Mouse (Mus musculus): ENCODE measurements around the gene B3galt6. TPM values are rescaled to one million over a fixed set of nuclear protein-coding genes. Genes with fewer than 3 reads are reported as not detected.

B3galt6 gene
- polyA plus RNA-seq, 1 experiment from 2014 or later, result 11.6 TPM

GRCm38 (mm10) chr4:155955491-155955890 lies 37.0 kb downstream of the B3galt6 start:
- H3K9ac ChIP-seq (ENCODE audit: low read depth, low read length), result no peak overlapping the region
- WGBS (ENCODE audit: insufficient replicate concordance), result 91% methylated on average over 6 of the region's 6 CpGs
- no peak overlapping the region for H3K4me3 ChIP-seq (ENCODE audit: low read depth, low read length)
- no peaks in the 10 kb centered on the region for H3K27me3 ChIP-seq (ENCODE audit: control insufficient read depth, insufficient read depth, low read length)
- H3K9me3 ChIP-seq (replicated peaks; ENCODE audit: control insufficient read depth, low read length), result no peaks in the 10 kb centered on the region
- H3K4me1 ChIP-seq (ENCODE audit: control insufficient read depth, insufficient read depth, low read length), result no peaks in the 10 kb centered on the region
- H3K27ac ChIP-seq (ENCODE audit: low read depth, low read length), result no peak overlapping the region
- no peak overlapping the region for H3K4me2 ChIP-seq
- no peak for ATAC-seq (replicated peaks; ENCODE audit: insufficient number of reproducible peaks, low FRiP score, low TSS enrichment)
- peaks cover 26% of the 10 kb centered on the region for H3K36me3 ChIP-seq (ENCODE audit: control insufficient read depth, insufficient read depth, low read length)

- Histone ChIP-seq H3K36me3 (ENCODE audit: control insufficient read depth, insufficient read depth, low read length) (peaks cover 18% of the 10 kb centered on the region), H3K4me2 (no peak overlapping the region), H3K9me3 (replicated peaks; ENCODE audit: control insufficient read depth, low read length) (no peaks in the 10 kb centered on the region), H3K4me3 (ENCODE audit: low read depth, low read length) (no peak overlapping the region), H3K4me1 (ENCODE audit: control insufficient read depth, insufficient read depth, low read length) (peaks cover 13% of the 10 kb centered on the region), H3K9ac (ENCODE audit: low read depth, low read length) (no peak overlapping the region), H3K27ac (ENCODE audit: low read depth, low read length) (no peak overlapping the region), H3K27me3 (ENCODE audit: control insufficient read depth, insufficient read depth, low read length) (no peaks in the 10 kb centered on the region)
- no peak for ATAC-seq (replicated peaks; ENCODE audit: insufficient number of reproducible peaks, low FRiP score, low TSS enrichment)
Observed at GRCm38 (mm10) chr4:155947094-155947493, 45.4 kb downstream of the B3galt6 start.

GRCm38 (mm10) chr4:155944271-155944670 lies 48.2 kb downstream of the B3galt6 start:
- Histone ChIP-seq H3K4me3 (ENCODE audit: low read depth, low read length) (peak overlapping the region; percentile 99), H3K27ac (ENCODE audit: low read depth, low read length) (peak overlapping the region; percentile 50; the same call in 1 of the 2 replicates), H3K36me3 (ENCODE audit: control insufficient read depth, insufficient read depth, low read length) (peaks cover 8% of the 10 kb centered on the region), H3K27me3 (ENCODE audit: control insufficient read depth, insufficient read depth, low read length) (no peaks in the 10 kb centered on the region), H3K9me3 (replicated peaks; ENCODE audit: control insufficient read depth, low read length) (no peaks in the 10 kb centered on the region), H3K4me1 (ENCODE audit: control insufficient read depth, insufficient read depth, low read length) (peaks cover 13% of the 10 kb centered on the region), H3K4me2 (peak overlapping the region; percentile 96), H3K9ac (ENCODE audit: low read depth, low read length) (peak overlapping the region; percentile 96)
- ATAC-seq (replicated peaks; ENCODE audit: insufficient number of reproducible peaks, low FRiP score, low TSS enrichment), result no peak
- under 1% methylated on average over 17 of the region's 17 CpGs for whole genome bisulfite sequencing (ENCODE audit: insufficient replicate concordance)

- under 1% methylated on average over 81 of the region's 85 CpGs for WGBS (ENCODE audit: insufficient replicate concordance)
- peak; percentile 98 for ATAC-seq (replicated peaks; ENCODE audit: insufficient number of reproducible peaks, low FRiP score, low TSS enrichment)
- peaks cover 13% of the 10 kb centered on the region for H3K4me1 ChIP-seq (ENCODE audit: control insufficient read depth, insufficient read depth, low read length)
- no peaks in the 10 kb centered on the region for H3K9me3 ChIP-seq (replicated peaks; ENCODE audit: control insufficient read depth, low read length)
- peak within 1 kb of the TSS; percentile 81 for H3K27ac ChIP-seq (ENCODE audit: low read depth, low read length)
- H3K27me3 ChIP-seq (ENCODE audit: control insufficient read depth, insufficient read depth, low read length), result no peaks in the 10 kb centered on the region
- H3K4me2 ChIP-seq, result peak within 1 kb of the TSS; percentile 96
- H3K9ac ChIP-seq (ENCODE audit: low read depth, low read length), result peak within 1 kb of the TSS; percentile 96
- H3K36me3 ChIP-seq (ENCODE audit: control insufficient read depth, insufficient read depth, low read length), result 0 out of 2 replicates have a peak, but pooled peaks cover 3% of the 10 kb centered on the region
- H3K4me3 ChIP-seq (ENCODE audit: low read depth, low read length), result peak within 1 kb of the TSS; percentile 99
Observed at GRCm38 (mm10) chr4:155943534-155944249, 48.8 kb downstream of the B3galt6 start, which contains the start of gene Ube2j2. Gene Ube2j2 (plus strand): TSS chr4:155943831.

- Histone ChIP-seq H3K9me3 (replicated peaks; ENCODE audit: control insufficient read depth, low read length) (no peaks in the 10 kb centered on the region), H3K4me3 (ENCODE audit: low read depth, low read length) (peak overlapping the region; percentile 99), H3K9ac (ENCODE audit: low read depth, low read length) (peak overlapping the region; percentile 96), H3K4me2 (peak overlapping the region; percentile 96), H3K27me3 (ENCODE audit: control insufficient read depth, insufficient read depth, low read length) (no peaks in the 10 kb centered on the region), H3K27ac (ENCODE audit: low read depth, low read length) (peak overlapping the region; percentile 81), H3K4me1 (ENCODE audit: control insufficient read depth, insufficient read depth, low read length) (peaks cover 13% of the 10 kb centered on the region), H3K36me3 (ENCODE audit: control insufficient read depth, insufficient read depth, low read length) (0 out of 2 replicates have a peak, but pooled peaks cover 1% of the 10 kb centered on the region)
- 1% methylated on average over 17 of the region's 17 CpGs for WGBS (ENCODE audit: insufficient replicate concordance)
- ATAC-seq (replicated peaks; ENCODE audit: insufficient number of reproducible peaks, low FRiP score, low TSS enrichment), result peak; percentile 37; the same call in 1 of the 2 replicates
Observed at GRCm38 (mm10) chr4:155943049-155943452, 49.4 kb downstream of the B3galt6 start.

Other genes with a start within 250 kb of the B3galt6 start
- gene Atad3a, start 231.6 kb downstream of the B3galt6 start, polyA plus RNA-seq (2014; fragmentation: Nextera tagmentation; extraction: Ambion mirVana), result 84.2 and 88.2 TPM in 2 replicates
- gene Vwa1, start 218.0 kb downstream of the B3galt6 start, polyA plus RNA-seq (2014; fragmentation: Nextera tagmentation; extraction: Ambion mirVana), result 0.89 and 1.1 TPM in 2 replicates
- gene Tmem88b, start 206.8 kb downstream of the B3galt6 start, polyA plus RNA-seq (2014; fragmentation: Nextera tagmentation; extraction: Ambion mirVana), result 3.0 and 3.2 TPM in 2 replicates
- gene Ankrd65, start 202.2 kb downstream of the B3galt6 start, polyA plus RNA-seq (2014; fragmentation: Nextera tagmentation; extraction: Ambion mirVana), result not detected in 2 replicates
- gene Mrpl20, start 189.8 kb downstream of the B3galt6 start, polyA plus RNA-seq (2014; fragmentation: Nextera tagmentation; extraction: Ambion mirVana), result 152 and 166 TPM in 2 replicates
- gene Ccnl2, start 180.2 kb downstream of the B3galt6 start, polyA plus RNA-seq (2014; fragmentation: Nextera tagmentation; extraction: Ambion mirVana), result 126 and 129 TPM in 2 replicates
- gene Aurkaip1, start 161.4 kb downstream of the B3galt6 start, polyA plus RNA-seq (2014; fragmentation: Nextera tagmentation; extraction: Ambion mirVana), result 121 and 122 TPM in 2 replicates
- 34.5 and 37.2 TPM in 2 replicates for gene Mxra8, start 153.0 kb downstream of the B3galt6 start, polyA plus RNA-seq (2014; fragmentation: Nextera tagmentation; extraction: Ambion mirVana)
- 5.8 and 6.8 TPM in 2 replicates for gene Dvl1, start 145.2 kb downstream of the B3galt6 start, polyA plus RNA-seq (2014; fragmentation: Nextera tagmentation; extraction: Ambion mirVana)
- 0.11 and 0.18 TPM in 2 replicates for gene Tas1r3, start 129.3 kb downstream of the B3galt6 start, polyA plus RNA-seq (2014; fragmentation: Nextera tagmentation; extraction: Ambion mirVana)
- 12.2 and 12.8 TPM in 2 replicates for gene Cptp, start 123.2 kb downstream of the B3galt6 start, polyA plus RNA-seq (2014; fragmentation: Nextera tagmentation; extraction: Ambion mirVana)
- gene Ints11, start 123.1 kb downstream of the B3galt6 start, polyA plus RNA-seq (2014; fragmentation: Nextera tagmentation; extraction: Ambion mirVana), result 40.7 and 45.6 TPM in 2 replicates
- gene Pusl1, start 100.9 kb downstream of the B3galt6 start, polyA plus RNA-seq (2014; fragmentation: Nextera tagmentation; extraction: Ambion mirVana), result 30.6 and 32.9 TPM in 2 replicates
- gene Acap3, start 100.8 kb downstream of the B3galt6 start, polyA plus RNA-seq (2014; fragmentation: Nextera tagmentation; extraction: Ambion mirVana), result 9.2 and 10.2 TPM in 2 replicates
- gene Ube2j2, start 48.8 kb downstream of the B3galt6 start, polyA plus RNA-seq (2014; fragmentation: Nextera tagmentation; extraction: Ambion mirVana), result 89.5 and 91.6 TPM in 2 replicates
- gene C1qtnf12, start 30.3 kb downstream of the B3galt6 start, polyA plus RNA-seq (2014; fragmentation: Nextera tagmentation; extraction: Ambion mirVana), result 24.6 and 26.9 TPM in 2 replicates
- 138 and 147 TPM in 2 replicates for gene Sdf4, start 223 bp upstream of the B3galt6 start, polyA plus RNA-seq (2014; fragmentation: Nextera tagmentation; extraction: Ambion mirVana)
- 0.21 and 0.37 TPM in 2 replicates for gene Tnfrsf4, start 21.2 kb upstream of the B3galt6 start, polyA plus RNA-seq (2014; fragmentation: Nextera tagmentation; extraction: Ambion mirVana)
- 1.3 and 1.7 TPM in 2 replicates for gene Tnfrsf18, start 33.5 kb upstream of the B3galt6 start, polyA plus RNA-seq (2014; fragmentation: Nextera tagmentation; extraction: Ambion mirVana)
- gene Ttll10, start 66.8 kb upstream of the B3galt6 start, polyA plus RNA-seq (2014; fragmentation: Nextera tagmentation; extraction: Ambion mirVana), result 0.36 TPM in 1 of 2 replicates, not detected in the other
- 23.6 and 26.5 TPM in 2 replicates for gene 9430015G10Rik, start 117.3 kb upstream of the B3galt6 start, polyA plus RNA-seq (2014; fragmentation: Nextera tagmentation; extraction: Ambion mirVana)
- 0.10 TPM in 1 of 2 replicates, not detected in the other for gene Rnf223, start 137.9 kb upstream of the B3galt6 start, polyA plus RNA-seq (2014; fragmentation: Nextera tagmentation; extraction: Ambion mirVana)
- 36.7 and 44.8 TPM in 2 replicates for gene Agrn, start 204.8 kb upstream of the B3galt6 start, polyA plus RNA-seq (2014; fragmentation: Nextera tagmentation; extraction: Ambion mirVana)
- gene Isg15, start 208.2 kb upstream of the B3galt6 start, polyA plus RNA-seq (2014; fragmentation: Nextera tagmentation; extraction: Ambion mirVana), result 0.29 and 0.41 TPM in 2 replicates
- 0.70 and 1.0 TPM in 2 replicates for gene AW011738, start 210.7 kb upstream of the B3galt6 start, polyA plus RNA-seq (2014; fragmentation: Nextera tagmentation; extraction: Ambion mirVana)
- 0.58 and 0.72 TPM in 2 replicates for gene Perm1, start 223.2 kb upstream of the B3galt6 start, polyA plus RNA-seq (2014; fragmentation: Nextera tagmentation; extraction: Ambion mirVana)
- gene Plekhn1, start 242.2 kb upstream of the B3galt6 start, polyA plus RNA-seq (2014; fragmentation: Nextera tagmentation; extraction: Ambion mirVana), result 8.7 and 12.2 TPM in 2 replicates
- gene Noc2l, start 243.4 kb upstream of the B3galt6 start, polyA plus RNA-seq (2014; fragmentation: Nextera tagmentation; extraction: Ambion mirVana), result 47.8 and 50.4 TPM in 2 replicates